Mouse (Mus musculus): ENCODE results near the gene Ly6g6c.

- TF ChIP-seq POLR2A (IDR thresholded peaks at IDR 0.05; ENCODE audit: borderline replicate concordance, low read depth, low read length) (no peak), CTCF (IDR thresholded peaks at IDR 0.05; ENCODE audit: low read depth, low read length) (no peak)
Observed at GRCm38 (mm10) chr17:35064378-35064877, 760 bp upstream of the Ly6g6c start.
